Mouse (Mus musculus) thymus, postnatal 25 days (tissue): ENCODE results near the gene Ccdc96.

Experiments used
- DNase-seq: peaks from one replicate; pipeline ENCODE4 v3.0.0; 2022

Ccdc96 gene

DNA sequence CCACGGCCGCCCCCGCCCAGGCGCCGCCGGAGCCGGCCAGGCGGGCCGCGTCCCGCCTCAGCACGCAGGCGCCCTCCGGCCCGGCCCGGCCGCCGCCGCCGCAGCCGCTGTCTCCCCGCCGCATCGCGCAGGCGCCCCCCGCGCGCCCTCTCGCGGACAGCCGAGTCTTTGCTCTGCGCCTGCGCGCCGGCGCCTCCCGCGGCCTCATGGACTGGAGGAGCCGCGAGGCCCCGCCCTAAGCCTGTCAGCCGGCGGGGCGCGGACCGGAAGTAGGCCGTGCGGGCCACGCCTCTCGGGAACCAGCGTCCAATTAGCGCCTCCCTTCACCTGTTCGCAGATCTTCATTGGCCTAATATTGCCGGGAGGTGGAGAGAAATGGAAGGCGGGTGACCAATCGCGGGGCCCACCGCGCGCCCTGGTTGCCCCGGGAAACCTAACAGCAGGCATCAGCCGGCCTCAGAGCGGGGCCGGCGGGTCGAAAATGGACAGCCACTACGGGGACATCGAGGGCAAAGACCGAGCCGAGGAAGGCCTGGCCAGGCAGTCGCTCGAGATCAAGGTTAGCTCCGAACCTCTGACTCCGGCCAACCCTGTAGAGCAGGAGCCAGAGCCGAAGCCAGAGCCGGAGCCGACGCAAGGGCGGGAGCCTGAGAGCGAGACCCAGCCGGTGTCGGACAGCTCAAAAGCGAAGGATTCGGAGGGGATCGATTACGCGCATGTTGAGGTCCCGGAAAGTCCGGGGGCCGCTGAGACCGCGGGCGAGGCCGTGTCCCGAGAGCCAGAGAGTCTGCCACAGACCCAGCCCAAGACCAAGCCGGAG is at the start of gene Ccdc96, which contains the start of gene Tada2b:
Gene Ccdc96, plus strand, starts transcription at position 418 of the 820 bp plus-strand sequence.
Gene Tada2b, minus strand, starts transcription at position 115 of the 820 bp plus-strand sequence.
- DNase-seq = peak; percentile 97

DNA sequence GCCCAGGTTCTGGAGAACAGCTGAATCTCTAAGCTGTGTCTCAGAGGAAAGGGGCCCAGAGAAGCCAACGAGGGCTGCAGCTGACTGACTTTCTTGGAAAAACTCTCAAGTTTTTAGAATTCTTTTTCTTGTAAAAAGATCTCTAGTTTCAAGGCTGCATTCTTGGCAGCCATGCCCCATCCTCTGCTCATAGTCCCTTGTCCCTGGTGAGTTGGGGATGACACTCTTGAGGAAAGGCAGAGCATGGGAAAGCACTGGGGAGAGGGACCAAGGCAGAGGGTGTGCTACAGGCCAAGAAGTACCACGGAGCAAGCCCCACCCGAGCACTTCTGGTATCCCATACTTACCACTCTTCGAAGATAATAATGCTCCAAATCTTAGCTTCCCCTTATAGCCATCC is 47.5 kb upstream of the Ccdc96 start:
- no peak for DNase-seq

GRCm38 (mm10) chr5:36440741-36441140 is 43.6 kb upstream of the Ccdc96 start:
- DNase-seq = no peak

GRCm38 (mm10) chr5:36444611-36445010 is 39.8 kb upstream of the Ccdc96 start:
- DNase-seq = no peak

DNA sequence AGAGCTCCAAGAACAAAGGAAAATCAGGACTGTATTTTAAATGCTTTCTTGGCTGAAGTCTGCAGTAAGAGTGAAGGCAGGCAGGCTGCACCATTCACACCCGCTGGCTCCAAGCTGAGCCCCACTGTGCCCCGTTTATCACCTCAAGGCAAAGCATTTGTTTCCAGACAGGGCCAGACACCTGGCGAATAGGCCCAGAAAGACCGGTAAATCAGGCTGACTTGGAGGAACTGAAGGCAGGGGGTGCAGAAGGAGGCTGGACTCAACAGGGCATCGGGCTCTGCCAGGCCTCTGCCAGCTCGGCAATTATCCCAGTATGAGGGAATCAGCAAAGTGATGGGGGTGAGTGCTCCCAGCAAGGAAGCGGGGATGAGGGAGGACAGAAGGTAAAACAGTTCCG is 39.4 kb upstream of the Ccdc96 start:
- peak; percentile 34 for DNase-seq

GRCm38 (mm10) chr5:36446166-36446890 is 38.1 kb upstream of the Ccdc96 start:
- peak; percentile 47 for DNase-seq

DNA sequence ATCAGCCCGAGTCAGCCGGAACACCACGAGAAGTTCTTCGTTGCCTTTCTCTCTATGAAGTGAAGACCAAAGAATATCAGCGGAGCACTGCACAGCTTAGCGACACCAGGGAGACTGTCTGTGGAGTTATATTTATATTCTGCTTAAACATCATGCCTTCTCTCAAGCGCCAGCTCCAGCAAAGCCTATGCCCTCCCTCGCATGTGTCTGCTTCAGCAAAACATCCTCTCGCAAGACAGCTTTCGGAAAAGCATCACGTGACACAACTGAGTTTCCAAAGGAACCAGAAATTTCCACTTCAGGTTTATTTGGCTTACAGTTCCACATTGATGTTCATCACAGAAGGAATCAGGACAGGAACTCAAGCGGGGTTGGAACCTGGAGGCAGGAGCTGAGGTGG is 36.5 kb upstream of the Ccdc96 start:
- DNase-seq = no peak

GRCm38 (mm10) chr5:36449710-36450358 is 34.6 kb upstream of the Ccdc96 start:
- no peak for DNase-seq

- no peak for DNase-seq
Measured at GRCm38 (mm10) chr5:36451119-36451518, 33.3 kb upstream of the Ccdc96 start.

DNA sequence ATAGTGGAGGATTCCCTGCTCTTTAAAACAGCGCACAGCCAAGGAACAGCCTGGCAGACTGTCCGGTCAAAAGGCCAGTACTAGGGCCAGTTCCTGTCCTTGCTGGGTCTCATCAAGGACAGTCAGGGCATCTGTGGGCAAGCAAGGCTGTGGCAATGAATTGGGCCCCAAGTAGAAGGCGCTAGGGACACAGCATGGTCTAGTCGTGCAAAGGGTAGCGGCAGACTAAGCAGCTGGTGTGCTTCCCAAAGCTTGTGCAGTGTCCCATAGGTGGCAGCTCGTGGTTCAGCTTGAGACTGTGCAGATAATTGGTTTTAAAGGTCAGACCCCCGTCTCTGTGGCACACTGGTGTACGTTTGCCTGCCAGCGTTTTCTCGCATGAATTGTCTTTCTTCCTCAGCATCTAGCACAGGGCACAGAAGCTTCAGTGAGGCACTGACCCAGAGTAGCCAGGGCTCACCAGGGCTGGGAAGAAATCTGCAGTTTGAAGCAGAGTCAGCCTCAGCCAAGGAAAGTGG is 32.5 kb upstream of the Ccdc96 start:
- no peak for DNase-seq

DNA sequence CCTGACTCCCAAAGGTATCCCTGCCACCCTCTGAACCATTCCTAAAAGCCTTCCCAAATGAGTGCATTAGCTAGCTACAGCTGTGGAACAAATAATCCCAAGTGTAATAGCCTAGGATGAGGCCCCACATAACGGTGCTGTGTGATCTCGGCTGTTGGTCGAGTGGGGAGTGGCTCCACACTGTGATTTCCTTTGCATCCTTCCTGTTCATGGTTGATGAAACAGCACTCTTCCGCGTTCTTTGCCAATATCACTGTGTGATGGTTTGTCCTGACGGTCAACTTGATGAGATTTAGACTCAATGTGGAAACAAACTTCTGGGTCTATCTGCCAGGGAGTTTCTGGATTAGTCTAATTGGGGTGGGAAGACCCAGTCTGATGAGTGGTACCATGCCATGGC is 31.6 kb upstream of the Ccdc96 start:
- no peak for DNase-seq

DNA sequence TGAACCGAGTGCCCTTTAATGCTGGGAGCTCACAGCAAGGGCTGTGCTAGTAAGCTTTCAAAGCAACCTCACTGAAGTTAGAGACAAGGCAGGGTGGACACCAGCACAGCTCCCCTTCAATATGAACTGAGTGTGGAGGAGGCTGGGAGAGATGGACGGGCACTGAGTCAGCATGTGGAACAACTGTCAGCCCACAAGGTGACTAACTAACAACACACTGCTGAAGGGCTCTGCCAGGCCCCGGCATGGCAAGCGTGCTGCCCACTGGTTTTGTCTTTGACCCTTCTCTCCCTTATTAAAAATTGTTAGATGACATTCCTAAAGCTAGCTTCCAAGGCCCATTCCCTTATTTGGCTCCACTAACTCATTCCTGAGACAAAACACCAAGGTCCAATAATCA is 26.7 kb upstream of the Ccdc96 start:
- DNase-seq = no peak

DNA sequence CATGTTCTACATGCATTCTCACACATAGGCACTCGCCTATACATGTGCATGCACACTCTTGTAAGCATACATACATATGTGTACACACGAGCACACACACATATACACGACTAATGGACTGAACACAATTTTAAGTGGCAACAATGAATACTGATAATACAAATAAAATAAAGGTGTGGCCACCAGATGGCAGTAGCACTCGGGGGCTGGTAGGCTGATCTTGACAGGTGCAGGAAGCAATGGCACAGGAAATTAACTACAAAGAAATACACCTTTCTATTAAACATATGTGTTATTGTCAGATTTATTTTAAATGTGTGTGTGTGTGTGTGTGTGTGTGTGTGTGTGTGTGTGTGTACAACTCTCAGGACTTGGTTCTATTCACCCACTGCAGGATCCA is 25.5 kb upstream of the Ccdc96 start:
- DNase-seq = peak; percentile 65

GRCm38 (mm10) chr5:36460712-36461111 is 23.7 kb upstream of the Ccdc96 start:
- DNase-seq = no peak

- DNase-seq = no peak
Measured at GRCm38 (mm10) chr5:36461231-36461630, 23.2 kb upstream of the Ccdc96 start.

- peak; percentile 86 for DNase-seq
Measured at GRCm38 (mm10) chr5:36462810-36463209, 21.6 kb upstream of the Ccdc96 start.

DNA sequence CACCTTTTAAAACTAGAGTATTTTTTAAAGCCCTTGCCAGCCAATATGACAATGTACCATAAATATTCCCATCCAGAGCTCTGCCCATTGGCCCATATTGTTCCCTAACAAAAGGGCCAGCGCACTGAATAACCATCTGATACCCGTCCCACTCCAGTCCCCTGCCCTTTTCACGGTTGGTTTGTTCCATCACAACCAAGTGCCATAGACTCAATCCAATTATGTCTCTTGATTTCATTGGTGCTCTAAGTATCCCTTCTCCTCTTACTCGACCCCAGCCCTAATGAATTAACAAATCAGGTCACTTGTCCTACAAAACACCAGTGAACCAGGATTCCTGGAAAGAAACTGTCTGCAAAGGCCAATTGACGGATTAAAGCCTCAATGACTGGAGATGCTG is 21.0 kb upstream of the Ccdc96 start:
- no peak for DNase-seq

- peak; percentile 97 for DNase-seq
Measured at GRCm38 (mm10) chr5:36464709-36465661, 19.4 kb upstream of the Ccdc96 start, which contains the start of gene Grpel1. TSS of gene Grpel1 (plus strand) at chr5:36464998.

GRCm38 (mm10) chr5:36465889-36466288 is 18.5 kb upstream of the Ccdc96 start:
- DNase-seq = no peak

GRCm38 (mm10) chr5:36471206-36471605 is 13.2 kb upstream of the Ccdc96 start:
- no peak for DNase-seq

GRCm38 (mm10) chr5:36472876-36473655 is 11.3 kb upstream of the Ccdc96 start:
- no peak for DNase-seq
